Mouse (Mus musculus) G1E (cell line): ENCODE data around the gene Kmt5a. TPM values are rescaled to one million over a fixed set of nuclear protein-coding genes. Genes with fewer than 3 reads are reported as not detected.
A peak's percentile ranks its signal among the peaks of the same experiment; 100 is the strongest.

Experiments
- ATAC-seq: 2 replicates; pipeline ENCODE4 v1.8.0; 2016; ENCODE audit warnings: mild to moderate bottlenecking; ENCODE audit not compliant: insufficient number of reproducible peaks, poor library complexity, low FRiP score, severe bottlenecking; ENCODE audit errors: extremely low read depth
- DNase-seq: peaks from one replicate; pipeline ENCODE4 v3.0.0; 2012; ENCODE audit warnings: low spot score
- H3K27me3 ChIP-seq: 2 replicates; pipeline ENCODE4 v1.6.1; 2012; ENCODE audit warnings: mild to moderate bottlenecking, low read length, inconsistent platforms; ENCODE audit not compliant: insufficient read depth
- H3K36me3 ChIP-seq: replicated peaks from 2 replicates; pipeline ENCODE3; 2012; ENCODE audit warnings: mild to moderate bottlenecking, inconsistent platforms
- H3K4me1 ChIP-seq: 2 replicates; pipeline ENCODE4 v1.6.1; 2012; ENCODE audit warnings: low read depth, low read length, inconsistent platforms, mixed read lengths; ENCODE audit not compliant: insufficient read depth
- H3K4me3 ChIP-seq: 2 replicates; pipeline ENCODE4 v1.5.1; 2012; ENCODE audit warnings: low read depth, mild to moderate bottlenecking, inconsistent platforms, low read length, moderate library complexity, mixed read lengths
- H3K9me3 ChIP-seq: replicated peaks from 2 replicates; pipeline ENCODE4 v1.6.1; 2012; ENCODE audit warnings: inconsistent platforms
- CTCF ChIP-seq: IDR thresholded peaks from 2 replicates; pipeline ENCODE4 v1.5.1; 2012; ENCODE audit warnings: low read depth, low read length, inconsistent platforms, mixed read lengths
- GATA1 ChIP-seq: IDR thresholded peaks from 2 replicates; pipeline ENCODE4 v1.6.1; 2012; ENCODE audit warnings: borderline replicate concordance, low read length, inconsistent platforms, mixed read lengths
- GATA2 ChIP-seq: IDR thresholded peaks from 2 replicates; pipeline ENCODE4 v1.6.1; 2012; ENCODE audit warnings: low read depth, low read length, inconsistent platforms, borderline replicate concordance
- POLR2AphosphoS5 ChIP-seq: IDR thresholded peaks from 2 replicates; pipeline ENCODE4 v1.6.1; 2012; ENCODE audit warnings: low read depth, low read length, inconsistent platforms; ENCODE audit not compliant: insufficient replicate concordance
- TAL1 ChIP-seq: conservative IDR thresholded peaks from 2 replicates; pipeline ENCODE4 v1.6.1; 2012; ENCODE audit warnings: low read depth, low read length, inconsistent platforms, mixed read lengths
- polyA plus RNA-seq: library from polyadenylated mRNA; stranded (reverse); fragments of >175 nt; gene quantifications from 2 replicates; pipeline ENCODE4 v1.2.3, GENCODE M21; 2012
- total RNA-seq, 2 experiments: library from RNA; stranded (forward) in 1 of 2; stranded (reverse) in 1 of 2; fragments of 200-1000 nt in 1 of 2; fragments of >200 nt in 1 of 2; fragmentation: Nextera tagmentation in 1 of 2; gene quantifications; 2 replicates each; pipeline ENCODE4 v1.2.3; 2014 to 2017

Kmt5a gene
- total and polyA plus RNA-seq, 3 experiments = 91.8 to 504 (median 320) TPM

GRCm38 (mm10) chr5:124463462-124463861 lies 23.7 kb downstream of the Kmt5a start:
- Histone ChIP-seq H3K4me3 (no peak overlapping the region), H3K9me3 (no peaks in the 10 kb centered on the region), H3K4me1 (peaks cover 2% of the 10 kb centered on the region; the same call in 1 of the 2 replicates), H3K36me3 (peaks cover 86% of the 10 kb centered on the region), H3K27me3 (no peaks in the 10 kb centered on the region)
- DNase-seq = no peak
- ATAC-seq = no peak
- no peak for TF ChIP-seq CTCF
- peak; percentile 84; the same call in 1 of the 2 replicates for TF ChIP-seq POLR2AphosphoS5

DNA sequence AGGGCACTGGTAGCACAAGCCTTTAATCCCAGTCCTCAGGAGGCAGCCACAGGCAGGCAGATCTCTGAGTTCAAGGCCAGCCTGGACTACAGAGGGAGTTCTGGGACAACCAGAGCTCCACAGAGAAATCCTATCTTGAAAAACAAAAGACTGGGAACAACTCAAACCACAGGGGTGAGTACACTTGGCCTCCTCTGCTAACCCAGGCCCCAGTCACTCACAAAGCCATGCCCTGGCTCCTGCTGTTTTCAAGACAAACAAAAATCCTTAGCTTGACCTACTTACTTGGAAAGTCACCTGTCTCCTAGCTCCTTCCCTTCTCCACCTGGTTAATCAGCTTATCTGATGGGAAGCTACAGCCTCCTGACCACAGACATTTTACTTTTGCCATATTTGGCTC lies 25.2 kb downstream of the Kmt5a start:
- no peak for TF ChIP-seq CTCF
- TF ChIP-seq GATA1 = no peak
- no peak for TF ChIP-seq POLR2AphosphoS5
- no peak for TF ChIP-seq GATA2
- TF ChIP-seq TAL1 = no peak
- DNase-seq (no peak), ATAC-seq (no peak)
- Histone ChIP-seq H3K27me3 (no peaks in the 10 kb centered on the region), H3K9me3 (no peaks in the 10 kb centered on the region), H3K4me3 (no peak overlapping the region), H3K36me3 (peaks cover 86% of the 10 kb centered on the region), H3K4me1 (peaks cover 7% of the 10 kb centered on the region; the same call in 1 of the 2 replicates)

GRCm38 (mm10) chr5:124467766-124468165 lies 28.0 kb downstream of the Kmt5a start:
- Histone ChIP-seq H3K9me3 (no peaks in the 10 kb centered on the region), H3K27me3 (no peaks in the 10 kb centered on the region), H3K4me1 (peaks cover 7% of the 10 kb centered on the region; the same call in 1 of the 2 replicates), H3K4me3 (no peak overlapping the region), H3K36me3 (peaks cover 75% of the 10 kb centered on the region)
- DNase-seq = no peak
- no peak for ATAC-seq
- TF ChIP-seq GATA1 (no peak), CTCF (no peak), TAL1 (no peak), GATA2 (no peak), POLR2AphosphoS5 (no peak)

GRCm38 (mm10) chr5:124468365-124468764 lies 28.6 kb downstream of the Kmt5a start:
- Histone ChIP-seq H3K4me3 (no peak overlapping the region), H3K36me3 (peaks cover 73% of the 10 kb centered on the region), H3K27me3 (no peaks in the 10 kb centered on the region), H3K4me1 (peaks cover 11% of the 10 kb centered on the region; the same call in 1 of the 2 replicates), H3K9me3 (no peaks in the 10 kb centered on the region)
- ATAC-seq (no peak), DNase-seq (no peak)
- TF ChIP-seq POLR2AphosphoS5 = no peak
- no peak for TF ChIP-seq GATA1
- no peak for TF ChIP-seq GATA2
- no peak for TF ChIP-seq TAL1
- TF ChIP-seq CTCF = no peak

GRCm38 (mm10) chr5:124469486-124469885 lies 29.8 kb downstream of the Kmt5a start:
- ATAC-seq (no peak), DNase-seq (no peak)
- H3K4me1 ChIP-seq = peaks cover 17% of the 10 kb centered on the region
- no peaks in the 10 kb centered on the region for H3K27me3 ChIP-seq
- H3K9me3 ChIP-seq = no peaks in the 10 kb centered on the region
- TF ChIP-seq POLR2AphosphoS5 (no peak), CTCF (no peak), GATA1 (no peak), GATA2 (no peak), TAL1 (no peak)
- H3K36me3 ChIP-seq = peaks cover 76% of the 10 kb centered on the region
- no peak overlapping the region for H3K4me3 ChIP-seq

DNA sequence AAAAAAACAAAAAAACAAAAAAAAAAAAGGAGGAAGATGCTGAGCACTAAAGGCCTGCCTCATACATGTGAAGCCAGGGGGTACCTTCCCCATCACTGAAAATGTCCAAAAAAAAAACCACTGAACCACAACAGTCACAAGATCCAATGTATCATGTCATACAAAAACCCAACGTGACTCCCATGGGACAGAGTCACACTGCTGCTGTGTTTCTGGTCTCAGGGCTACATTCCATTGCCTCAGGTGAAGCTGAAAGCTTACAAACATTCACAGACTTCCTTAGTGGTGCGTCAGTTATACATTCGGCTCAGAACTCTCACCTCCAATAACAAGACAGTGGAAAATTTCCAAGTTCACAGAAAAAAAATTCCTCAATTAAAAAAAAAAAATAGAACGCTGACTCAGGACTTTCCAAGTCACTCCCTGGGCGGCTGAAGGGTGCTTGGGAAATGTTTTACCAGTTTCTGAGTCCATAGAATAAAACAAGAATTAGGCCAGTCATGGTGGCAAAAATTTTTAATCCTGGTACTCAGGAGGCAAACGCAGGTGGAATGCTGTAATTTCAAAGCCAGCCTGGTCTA lies 31.0 kb downstream of the Kmt5a start:
- DNase-seq = no peak
- peaks cover 27% of the 10 kb centered on the region for H3K4me1 ChIP-seq

GRCm38 (mm10) chr5:124478873-124479204 lies 39.1 kb downstream of the Kmt5a start:
- Histone ChIP-seq H3K36me3 (peaks cover 9% of the 10 kb centered on the region), H3K4me1 (peaks cover 55% of the 10 kb centered on the region), H3K9me3 (no peaks in the 10 kb centered on the region), H3K4me3 (no peak overlapping the region), H3K27me3 (no peaks in the 10 kb centered on the region)
- ATAC-seq = no peak
- TF ChIP-seq GATA2 = no peak
- no peak for TF ChIP-seq GATA1
- no peak for TF ChIP-seq CTCF
- no peak for TF ChIP-seq TAL1
- no peak for TF ChIP-seq POLR2AphosphoS5
- DNase-seq = no peak

More for the DNA sequence above, 31.0 kb downstream of the Kmt5a start:
- Histone ChIP-seq H3K9me3 (no peaks in the 10 kb centered on the region), H3K27me3 (no peaks in the 10 kb centered on the region), H3K36me3 (peaks cover 70% of the 10 kb centered on the region), H3K4me3 (no peak overlapping the region)
- TF ChIP-seq GATA1 (no peak), GATA2 (no peak), TAL1 (no peak), POLR2AphosphoS5 (no peak), CTCF (no peak)
- ATAC-seq = no peak
